Mouse (Mus musculus) MEL (cell line): ENCODE data around the gene Ttc17. TPM values are rescaled to one million over a fixed set of nuclear protein-coding genes. Genes with fewer than 3 reads are reported as not detected.

Source experiments
- DNase-seq: peaks from one replicate; pipeline ENCODE4 v3.0.0; 2011; ENCODE audit warnings: low read depth, low spot score
- H3K27ac ChIP-seq: 2 replicates; pipeline ENCODE4 v1.5.1; 2012; ENCODE audit warnings: low read depth, mild to moderate bottlenecking, control low read depth, low read length, moderate library complexity; ENCODE audit not compliant: control insufficient read depth
- H3K27me3 ChIP-seq, 2 experiments: fragments of 150-350 bp in 1 of 2; sonication (generic) in 1 of 2; 2 replicates each; pipeline ENCODE4 v1.6.1; 2012; ENCODE audit warnings: low read length in 2 of 2, mild to moderate bottlenecking in 2 of 2, improper control_type of control experiment in 1 of 2, moderate library complexity in 1 of 2; ENCODE audit not compliant: insufficient read depth in 2 of 2, control insufficient read depth in 1 of 2
- H3K36me3 ChIP-seq, 2 experiments: 2 replicates each; pipeline ENCODE4 v1.6.1; 2012 to 2014; ENCODE audit warnings: low read length in 2 of 2, improper control_type of control experiment in 1 of 2, inconsistent platforms in 1 of 2, mild to moderate bottlenecking in 1 of 2; ENCODE audit not compliant: insufficient read depth in 2 of 2, control insufficient read depth in 1 of 2
- H3K4me1 ChIP-seq, 2 experiments: fragments of 150-350 bp in 1 of 2; sonication (generic) in 1 of 2; 2 replicates each; pipeline ENCODE4 v1.6.1; 2012; ENCODE audit warnings: low read length in 2 of 2, improper control_type of control experiment in 1 of 2, mild to moderate bottlenecking in 1 of 2; ENCODE audit not compliant: insufficient read depth in 2 of 2, control insufficient read depth in 1 of 2
- H3K4me3 ChIP-seq, 2 experiments: fragments of 150-350 bp in 1 of 2; sonication (generic) in 1 of 2; 2 replicates each; pipeline ENCODE4 v1.5.1; 2012; ENCODE audit warnings: low read depth in 2 of 2, low read length in 2 of 2, mild to moderate bottlenecking in 2 of 2, moderate library complexity in 2 of 2, control low read depth in 1 of 2, improper control_type of control experiment in 1 of 2; ENCODE audit not compliant: control insufficient read depth in 1 of 2, insufficient read depth in 1 of 2
- H3K79me2 ChIP-seq: 2 replicates; pipeline ENCODE4 v1.6.1; 2012; ENCODE audit warnings: mild to moderate bottlenecking, low read length, moderate library complexity; ENCODE audit not compliant: control insufficient read depth, poor library complexity, insufficient read depth
- H3K9ac ChIP-seq: 2 replicates; pipeline ENCODE4 v1.6.1; 2012; ENCODE audit warnings: low read depth, mild to moderate bottlenecking, control low read depth, low read length, moderate library complexity; ENCODE audit not compliant: control insufficient read depth, poor library complexity, severe bottlenecking
- H3K9me3 ChIP-seq: fragments of 150-350 bp; sonication (generic); replicated peaks from 2 replicates; pipeline ENCODE4 v1.6.1; 2012; ENCODE audit warnings: mild to moderate bottlenecking, low read length, improper control_type of control experiment, moderate library complexity; ENCODE audit not compliant: insufficient read depth
- CHD2 ChIP-seq: IDR thresholded peaks from 2 replicates; pipeline ENCODE4 v1.6.1; 2011; ENCODE audit warnings: low read length, improper control_type of control experiment
- CTCF ChIP-seq, 3 experiments: IDR thresholded peaks in 2 of 3; conservative IDR thresholded peaks in 1 of 3; 2 replicates each; pipeline ENCODE4 v1.5.1; 2011 to 2012; ENCODE audit warnings: low read length in 3 of 3, low read depth in 2 of 3, mild to moderate bottlenecking in 2 of 3, improper control_type of control experiment in 1 of 3, inconsistent platforms in 1 of 3, mixed read lengths in 1 of 3, moderate library complexity in 1 of 3; ENCODE audit not compliant: control insufficient read depth in 1 of 3, insufficient read depth in 1 of 3, poor library complexity in 1 of 3, severe bottlenecking in 1 of 3
- E2F4 ChIP-seq: IDR thresholded peaks from 2 replicates; pipeline ENCODE4 v1.6.1; 2011; ENCODE audit warnings: low read depth, low read length, improper control_type of control experiment, borderline replicate concordance
- ELF1 ChIP-seq: IDR thresholded peaks from 2 replicates; pipeline ENCODE4 v1.6.1; 2014; ENCODE audit warnings: low read depth, mild to moderate bottlenecking, inconsistent platforms, low read length, improper control_type of control experiment, moderate library complexity
- ETS1 ChIP-seq: IDR thresholded peaks from 2 replicates; pipeline ENCODE4 v1.6.1; 2012; ENCODE audit warnings: low read depth, mild to moderate bottlenecking, inconsistent platforms, low read length, improper control_type of control experiment, moderate library complexity
- MAZ ChIP-seq: IDR thresholded peaks from 2 replicates; pipeline ENCODE4 v1.6.1; 2012; ENCODE audit warnings: low read depth, mild to moderate bottlenecking, inconsistent platforms, low read length, improper control_type of control experiment
- MYB ChIP-seq: IDR thresholded peaks from 2 replicates; pipeline ENCODE4 v1.6.1; 2011; ENCODE audit warnings: mild to moderate bottlenecking, low read depth, low read length, improper control_type of control experiment
- NELFE ChIP-seq: IDR thresholded peaks from 2 replicates; pipeline ENCODE4 v1.6.1; 2011; ENCODE audit warnings: low read depth, low read length, improper control_type of control experiment
- NRF1 ChIP-seq: IDR thresholded peaks from 2 replicates; pipeline ENCODE4 v1.6.1; 2014; ENCODE audit warnings: low read depth, mild to moderate bottlenecking, inconsistent platforms, low read length, improper control_type of control experiment, moderate library complexity; ENCODE audit not compliant: poor library complexity, insufficient read depth, severe bottlenecking
- SIN3A ChIP-seq: IDR thresholded peaks from 2 replicates; pipeline ENCODE4 v1.6.1; 2012; ENCODE audit warnings: low read length, improper control_type of control experiment, inconsistent platforms
- TAL1 ChIP-seq: IDR thresholded peaks from 2 replicates; pipeline ENCODE4 v1.6.1; 2012; ENCODE audit warnings: mild to moderate bottlenecking, inconsistent platforms, low read length, moderate library complexity, mixed read lengths
- USF1 ChIP-seq: IDR thresholded peaks from 2 replicates; pipeline ENCODE4 v1.6.1; 2014; ENCODE audit warnings: low read depth, mild to moderate bottlenecking, inconsistent platforms, low read length, improper control_type of control experiment, moderate library complexity
- USF2 ChIP-seq, 2 experiments: IDR thresholded peaks; 2 replicates each; pipeline ENCODE4 v1.6.1; 2011 to 2012; ENCODE audit warnings: improper control_type of control experiment in 2 of 2, low read length in 2 of 2, borderline replicate concordance in 1 of 2, inconsistent platforms in 1 of 2, low read depth in 1 of 2, mild to moderate bottlenecking in 1 of 2; ENCODE audit not compliant: insufficient read depth in 1 of 2
- ZC3H11A ChIP-seq: IDR thresholded peaks from 2 replicates; pipeline ENCODE4 v1.6.1; 2012; ENCODE audit warnings: low read depth, mild to moderate bottlenecking, inconsistent platforms, low read length, improper control_type of control experiment
- ZKSCAN1 ChIP-seq: IDR thresholded peaks from 2 replicates; pipeline ENCODE4 v1.6.1; 2012; ENCODE audit warnings: low read depth, mild to moderate bottlenecking, inconsistent platforms, low read length, improper control_type of control experiment, moderate library complexity
- ZMIZ1 ChIP-seq: IDR thresholded peaks from 2 replicates; pipeline ENCODE4 v1.6.1; 2012; ENCODE audit warnings: low read depth, mild to moderate bottlenecking, inconsistent platforms, low read length, improper control_type of control experiment, moderate library complexity
- ZNF384 ChIP-seq: IDR thresholded peaks from 2 replicates; pipeline ENCODE4 v1.6.1; 2012; ENCODE audit warnings: low read depth, mild to moderate bottlenecking, inconsistent platforms, low read length, improper control_type of control experiment
- polyA plus RNA-seq, 2 experiments: library from polyadenylated mRNA; stranded (reverse) in 1 of 2; unstranded in 1 of 2; fragments of >175 nt in 1 of 2; fragments of >200 nt in 1 of 2; gene quantifications; 2 replicates each; pipeline versions ENCODE4 v1.2.1 to v1.2.4; 2012; ENCODE audit warnings: low replicate concordance in 2 of 2, low read depth in 1 of 2; ENCODE audit not compliant: insufficient read length in 2 of 2, insufficient read depth in 1 of 2, missing spikeins in 1 of 2
- total RNA-seq: library from RNA; depleted of rRNA; stranded (reverse); fragments of 300-350 nt; gene quantifications from 2 replicates; pipeline ENCODE4 v1.2.3, GENCODE M21; 2012

Gene Ttc17
- total and polyA plus RNA-seq, 3 experiments, result 7.0 to 10.2 TPM; not detected in 1

GRCm38 (mm10) chr2:94402096-94402495 lies 4.4 kb downstream of the Ttc17 start:
- no peak for TF ChIP-seq NRF1
- no peak for TF ChIP-seq ELF1
- TF ChIP-seq MYB, result no peak
- TF ChIP-seq NELFE, result no peak
- no peak for TF ChIP-seq CTCF (IDR thresholded peaks at IDR 0.05 in 2 of 3, conservative IDR thresholded peaks at IDR 0.05 in 1 of 3; ENCODE audit: control insufficient read depth in 1 of 3, insufficient read depth in 1 of 3, low read depth in 2 of 3, low read length in 3 of 3, poor library complexity in 1 of 3, severe bottlenecking in 1 of 3)
- no peak for TF ChIP-seq TAL1
- no peak for TF ChIP-seq CHD2
- no peak for TF ChIP-seq E2F4
- TF ChIP-seq USF1, result no peak
- TF ChIP-seq SIN3A, result no peak
- TF ChIP-seq ETS1, result no peak
- H3K27me3 ChIP-seq, result no peaks in the 10 kb centered on the region
- H3K36me3 ChIP-seq, result peaks cover 0 to 14% of the 10 kb centered on the region in 2 experiments; a peak in 3 of 4 replicates
- peaks cover 19% of the 10 kb centered on the region for H3K79me2 ChIP-seq
- H3K27ac ChIP-seq, result no peak overlapping the region
- no peak overlapping the region for H3K9ac ChIP-seq
- no peaks in the 10 kb centered on the region for H3K9me3 ChIP-seq
- H3K4me1 ChIP-seq, result peaks cover 4 to 5% of the 10 kb centered on the region in 2 experiments
- no peak overlapping the region for H3K4me3 ChIP-seq
- DNase-seq, result no peak

- Histone ChIP-seq H3K79me2 (peaks cover 15% of the 10 kb centered on the region), H3K27me3 (no peaks in the 10 kb centered on the region), H3K9me3 (no peaks in the 10 kb centered on the region)
- no peak for TF ChIP-seq ZMIZ1
- no peak for TF ChIP-seq ETS1
- TF ChIP-seq ZNF384, result no peak
- TF ChIP-seq ZKSCAN1, result no peak
- TF ChIP-seq MAZ, result no peak
- TF ChIP-seq NRF1, result no peak
- no peak for TF ChIP-seq ZC3H11A
- TF ChIP-seq USF2 (IDR thresholded peaks at IDR 0.05; ENCODE audit: borderline replicate concordance in 1 of 2, insufficient read depth in 1 of 2, low read depth in 1 of 2, low read length in 2 of 2), result no peak
- TF ChIP-seq, all 39 proteins: peak for 0
- Histone ChIP-seq H3K4me1 (peaks cover 4 to 5% of the 10 kb centered on the region in 2 experiments), H3K4me3 (no peak overlapping the region), H3K27ac (no peak overlapping the region), H3K9ac (no peak overlapping the region), H3K36me3 (peaks cover 0 to 14% of the 10 kb centered on the region in 2 experiments; a peak in 3 of 4 replicates)
- no peak for DNase-seq
These were observed 5.5 kb downstream of the Ttc17 start for GRCm38 (mm10) chr2:94401006-94401405.
